Mouse (Mus musculus): Measurements from ENCODE around the gene Tmcc3. TPM values are rescaled to one million over a fixed set of nuclear protein-coding genes. Genes with fewer than 3 reads are reported as not detected.

The Tmcc3 gene
- total and polyA plus RNA-seq, 3 experiments: 15.3 to 35.1 (median 29.8) TPM

- 44% methylated on average over 6 of the region's 6 CpGs for WGBS
Measured at GRCm38 (mm10) chr10:94601034-94601433, 289.3 kb downstream of the Tmcc3 start.

GRCm38 (mm10) chr10:94605491-94605890, 293.7 kb downstream of the Tmcc3 start:
- Histone ChIP-seq H3K27me3 (ENCODE audit: control insufficient read depth, insufficient read depth, low read length) (no peaks in the 10 kb centered on the region), H3K4me3 (no peak overlapping the region), H3K4me1 (ENCODE audit: control insufficient read depth, insufficient read depth, low read length) (peaks cover 2% of the 10 kb centered on the region), H3K9ac (ENCODE audit: low read depth, low read length) (no peak overlapping the region), H3K79me2 (replicated peaks; ENCODE audit: control insufficient read depth, insufficient read depth, low read length) (no peaks in the 10 kb centered on the region), H3K27ac (no peak overlapping the region), H3K36me3 (ENCODE audit: control insufficient read depth, insufficient read depth, low read length) (no peaks in the 10 kb centered on the region)
- intact Hi-C loops (cut with DNase I): loop anchor here (5.0 kb wide), 2 partner anchors 178 to 398 kb away; no protein-coding TSS in a partner anchor
- DNase-seq: peak in 1 of 2 experiments; percentile 33
- 82% methylated on average over 4 of the region's 4 CpGs for WGBS
- TF ChIP-seq POLR2A (IDR thresholded peaks at IDR 0.05; ENCODE audit: insufficient read depth, low read depth, low read length) (no peak), EP300 (IDR thresholded peaks at IDR 0.05; ENCODE audit: insufficient read depth, low read depth, low read length) (no peak), CTCF (IDR thresholded peaks at IDR 0.05) (no peak)

More at GRCm38 (mm10) chr10:94601034-94601433, 289.3 kb downstream of the Tmcc3 start:
- H3K79me2 ChIP-seq (replicated peaks; ENCODE audit: control insufficient read depth, insufficient read depth, low read length): no peaks in the 10 kb centered on the region
- TF ChIP-seq POLR2A (IDR thresholded peaks at IDR 0.05; ENCODE audit: insufficient read depth, low read depth, low read length): no peak
- no peak for TF ChIP-seq CTCF (IDR thresholded peaks at IDR 0.05)
- TF ChIP-seq EP300 (IDR thresholded peaks at IDR 0.05; ENCODE audit: insufficient read depth, low read depth, low read length): no peak
- no peak overlapping the region for H3K4me3 ChIP-seq
- H3K4me1 ChIP-seq (ENCODE audit: control insufficient read depth, insufficient read depth, low read length): no peaks in the 10 kb centered on the region; the same call in 1 of the 2 replicates
- no peak for DNase-seq
- no peak overlapping the region for H3K9ac ChIP-seq (ENCODE audit: low read depth, low read length)
- no peaks in the 10 kb centered on the region for H3K27me3 ChIP-seq (ENCODE audit: control insufficient read depth, insufficient read depth, low read length)
- intact Hi-C loops (cut with DNase I): loop anchor here (5.0 kb wide), 1 partner anchor 49 kb away; no protein-coding TSS in a partner anchor
- no peaks in the 10 kb centered on the region for H3K36me3 ChIP-seq (ENCODE audit: control insufficient read depth, insufficient read depth, low read length)
- H3K27ac ChIP-seq: no peak overlapping the region

GRCm38 (mm10) chr10:94609309-94609777, 297.6 kb downstream of the Tmcc3 start:
- peak; percentile 73 to 76 for DNase-seq
- TF ChIP-seq EP300 (IDR thresholded peaks at IDR 0.05; ENCODE audit: insufficient read depth, low read depth, low read length): peak; percentile 97
- no peak for TF ChIP-seq CTCF (IDR thresholded peaks at IDR 0.05)
- no peak for TF ChIP-seq POLR2A (IDR thresholded peaks at IDR 0.05; ENCODE audit: insufficient read depth, low read depth, low read length)
- intact Hi-C loops (cut with DNase I): loop anchor here (1.0 to 5.0 kb wide), 4 partner anchors 95 to 402 kb away; no protein-coding TSS in a partner anchor
- no peak overlapping the region for H3K27ac ChIP-seq
- peaks cover 2% of the 10 kb centered on the region for H3K4me1 ChIP-seq (ENCODE audit: control insufficient read depth, insufficient read depth, low read length)
- no peaks in the 10 kb centered on the region for H3K36me3 ChIP-seq (ENCODE audit: control insufficient read depth, insufficient read depth, low read length)
- H3K79me2 ChIP-seq (replicated peaks; ENCODE audit: control insufficient read depth, insufficient read depth, low read length): no peaks in the 10 kb centered on the region
- 61% methylated on average over 5 of the region's 5 CpGs for WGBS
- no peak overlapping the region for H3K4me3 ChIP-seq
- H3K9ac ChIP-seq (ENCODE audit: low read depth, low read length): no peak overlapping the region
- no peaks in the 10 kb centered on the region for H3K27me3 ChIP-seq (ENCODE audit: control insufficient read depth, insufficient read depth, low read length)

- Histone ChIP-seq H3K4me1 (ENCODE audit: control insufficient read depth, insufficient read depth, low read length) (peaks cover 2% of the 10 kb centered on the region), H3K27me3 (ENCODE audit: control insufficient read depth, insufficient read depth, low read length) (no peaks in the 10 kb centered on the region), H3K9ac (ENCODE audit: low read depth, low read length) (no peak overlapping the region), H3K27ac (no peak overlapping the region), H3K36me3 (ENCODE audit: control insufficient read depth, insufficient read depth, low read length) (no peaks in the 10 kb centered on the region), H3K4me3 (no peak overlapping the region), H3K79me2 (replicated peaks; ENCODE audit: control insufficient read depth, insufficient read depth, low read length) (no peaks in the 10 kb centered on the region)
- WGBS: 61% methylated on average over 13 of the region's 13 CpGs
- TF ChIP-seq EP300 (IDR thresholded peaks at IDR 0.05; ENCODE audit: insufficient read depth, low read depth, low read length): no peak
- no peak for TF ChIP-seq POLR2A (IDR thresholded peaks at IDR 0.05; ENCODE audit: insufficient read depth, low read depth, low read length)
- TF ChIP-seq CTCF (IDR thresholded peaks at IDR 0.05): no peak
- no peak for DNase-seq
- intact Hi-C loops (cut with DNase I): no loop called here
Measured at GRCm38 (mm10) chr10:94611228-94611968, 299.6 kb downstream of the Tmcc3 start.

GRCm38 (mm10) chr10:94611969-94612440, 300.3 kb downstream of the Tmcc3 start:
- DNase-seq: no peak

GRCm38 (mm10) chr10:94619586-94619985, 307.8 kb downstream of the Tmcc3 start:
- H3K27ac ChIP-seq: no peak overlapping the region
- WGBS: 96% methylated on average over 5 of the region's 5 CpGs

More at GRCm38 (mm10) chr10:94611969-94612440, 300.3 kb downstream of the Tmcc3 start:
- Histone ChIP-seq H3K27me3 (ENCODE audit: control insufficient read depth, insufficient read depth, low read length) (no peaks in the 10 kb centered on the region), H3K4me1 (ENCODE audit: control insufficient read depth, insufficient read depth, low read length) (peaks cover 2% of the 10 kb centered on the region), H3K9ac (ENCODE audit: low read depth, low read length) (no peak overlapping the region), H3K79me2 (replicated peaks; ENCODE audit: control insufficient read depth, insufficient read depth, low read length) (no peaks in the 10 kb centered on the region), H3K36me3 (ENCODE audit: control insufficient read depth, insufficient read depth, low read length) (no peaks in the 10 kb centered on the region), H3K27ac (no peak overlapping the region), H3K4me3 (no peak overlapping the region)
- intact Hi-C loops (cut with DNase I): no loop called here
- TF ChIP-seq CTCF (IDR thresholded peaks at IDR 0.05) (no peak), EP300 (IDR thresholded peaks at IDR 0.05; ENCODE audit: insufficient read depth, low read depth, low read length) (no peak), POLR2A (IDR thresholded peaks at IDR 0.05; ENCODE audit: insufficient read depth, low read depth, low read length) (no peak)
- WGBS: 64% methylated on average over 4 of the region's 4 CpGs

More at GRCm38 (mm10) chr10:94619586-94619985, 307.8 kb downstream of the Tmcc3 start:
- DNase-seq: no peak
- Histone ChIP-seq H3K4me3 (no peak overlapping the region), H3K27me3 (ENCODE audit: control insufficient read depth, insufficient read depth, low read length) (no peaks in the 10 kb centered on the region; the same call in 1 of the 2 replicates), H3K9ac (ENCODE audit: low read depth, low read length) (no peak overlapping the region), H3K79me2 (replicated peaks; ENCODE audit: control insufficient read depth, insufficient read depth, low read length) (no peaks in the 10 kb centered on the region), H3K4me1 (ENCODE audit: control insufficient read depth, insufficient read depth, low read length) (no peaks in the 10 kb centered on the region), H3K36me3 (ENCODE audit: control insufficient read depth, insufficient read depth, low read length) (no peaks in the 10 kb centered on the region)
- TF ChIP-seq POLR2A (IDR thresholded peaks at IDR 0.05; ENCODE audit: insufficient read depth, low read depth, low read length): no peak
- no peak for TF ChIP-seq EP300 (IDR thresholded peaks at IDR 0.05; ENCODE audit: insufficient read depth, low read depth, low read length)
- TF ChIP-seq CTCF (IDR thresholded peaks at IDR 0.05): no peak
- intact Hi-C loops (cut with DNase I): no loop called here
